Mouse (Mus musculus): Measurements from ENCODE around the gene Gm28038. TPM values are rescaled to one million over a fixed set of nuclear protein-coding genes. Genes with fewer than 3 reads are reported as not detected.

The Gm28038 gene
- polyA plus RNA-seq, 1 experiment, result not detected

DNA sequence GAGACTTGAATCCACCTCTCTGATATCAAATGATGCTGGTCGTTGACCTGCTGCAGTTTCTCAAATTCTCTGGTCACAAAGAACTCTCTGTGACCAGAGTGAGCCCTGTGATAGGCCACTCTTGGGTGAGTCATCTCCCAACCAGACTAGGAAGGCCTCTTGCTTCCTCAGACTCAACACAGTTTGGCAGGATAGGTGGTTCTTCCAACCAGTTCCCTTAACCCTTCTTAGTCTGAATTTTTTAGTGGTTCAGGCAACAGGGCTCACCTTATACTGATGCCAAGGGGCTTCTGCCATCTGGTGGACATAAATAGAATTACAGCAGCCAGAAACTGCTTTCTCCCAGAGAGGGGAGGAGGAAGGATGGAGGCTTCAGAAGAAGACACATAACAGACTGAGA lies 10.7 kb upstream of the Gm28038 start:
- DNase-seq (ENCODE audit: low read depth, low spot score), result no peak

GRCm38 (mm10) chr2:30281651-30282050 lies 808 bp downstream of the Gm28038 start:
- WGBS, result 67% methylated on average over 3 of the region's 3 CpGs
- no peak for DNase-seq (ENCODE audit: low read depth, low spot score)

More for the DNA sequence above, 10.7 kb upstream of the Gm28038 start:
- 0% methylated on average over 1 of the region's 1 CpGs for WGBS

DNA sequence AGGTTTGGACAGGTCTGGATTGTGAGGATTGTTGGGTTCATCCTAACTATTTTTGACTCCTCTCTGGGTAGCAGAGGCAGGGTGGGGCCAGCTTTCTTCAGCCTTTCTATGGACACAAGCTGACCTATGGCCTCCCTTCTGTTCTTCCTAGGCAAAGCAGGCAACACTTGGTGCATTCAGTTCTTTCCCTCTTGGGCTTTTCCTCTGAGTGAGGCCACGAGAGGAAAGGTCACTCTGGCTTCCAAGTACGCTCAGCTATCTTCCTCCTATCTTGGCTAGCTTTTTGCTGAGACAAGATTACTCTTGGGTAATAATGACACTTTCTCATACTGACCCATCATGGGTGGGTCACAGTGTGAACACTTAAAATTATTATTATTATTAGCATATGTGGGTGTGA lies 2.4 kb downstream of the Gm28038 start:
- 85% methylated on average over 2 of the region's 2 CpGs for WGBS
- DNase-seq (ENCODE audit: low read depth, low spot score), result no peak

DNA sequence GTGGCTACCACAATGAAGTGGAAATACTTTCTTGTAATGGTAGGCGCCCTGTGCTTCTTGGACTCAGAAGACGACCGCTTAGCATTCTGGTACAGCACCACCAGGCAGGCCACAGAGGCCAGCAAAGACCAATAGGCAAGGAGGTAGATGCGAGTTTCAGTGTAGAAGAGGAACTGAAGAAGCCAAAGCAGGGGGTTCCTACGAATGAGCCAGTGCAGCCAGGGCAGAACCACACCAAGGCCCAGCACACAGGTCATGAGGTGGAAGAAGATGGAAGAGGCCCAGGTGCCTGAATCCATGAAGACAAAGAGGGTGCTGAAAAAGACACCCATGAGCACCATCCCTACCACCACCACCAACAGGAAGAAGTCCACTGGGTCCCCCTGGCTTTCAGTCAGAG lies 4.2 kb downstream of the Gm28038 start:
- 90% methylated on average over 5 of the region's 5 CpGs for WGBS
- DNase-seq (ENCODE audit: low read depth, low spot score), result no peak

GRCm38 (mm10) chr2:30285416-30286181 lies 4.8 kb downstream of the Gm28038 start:
- DNase-seq (ENCODE audit: low read depth, low spot score), result no peak
- WGBS, result 9% methylated on average over 38 of the region's 38 CpGs

DNA sequence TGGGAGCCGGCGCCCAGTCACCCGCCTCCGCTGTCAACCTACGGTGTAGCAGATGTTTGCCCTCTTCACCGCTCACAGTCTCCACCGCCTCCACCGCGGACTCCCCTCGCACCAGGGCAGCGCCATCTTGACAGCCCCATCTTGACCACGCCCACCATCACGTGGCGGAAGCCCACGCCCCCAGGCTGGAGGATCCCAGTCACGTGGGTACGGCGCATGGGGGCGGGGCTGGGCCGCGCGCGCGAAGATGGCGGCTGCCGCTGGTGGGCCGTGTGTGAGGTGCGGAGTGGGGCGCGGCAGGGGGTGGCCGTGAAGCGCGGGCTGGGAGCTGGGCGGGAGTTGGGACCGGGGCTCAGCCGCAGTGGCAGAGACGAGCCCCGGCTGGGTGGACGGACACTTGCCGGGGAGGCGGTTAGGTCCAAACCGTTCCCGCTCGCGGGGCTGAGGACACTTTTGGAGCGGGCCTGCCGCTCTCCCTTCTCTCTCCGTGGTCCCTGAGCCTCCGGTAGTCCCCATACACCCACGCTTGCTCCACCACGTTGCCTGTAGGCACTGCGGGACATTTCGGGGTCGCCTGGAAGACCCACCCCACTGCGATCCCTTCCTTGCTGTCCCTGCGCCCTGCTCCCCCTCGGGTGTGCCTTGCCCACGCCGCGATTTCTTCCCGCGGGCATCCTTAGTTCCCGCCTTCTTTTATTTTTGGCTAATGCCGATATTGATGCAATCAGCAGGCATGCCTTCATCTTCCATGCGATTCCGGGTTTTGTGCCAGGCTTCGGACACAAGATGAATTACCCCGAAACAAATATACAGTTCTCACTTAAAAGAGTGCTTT lies 5.6 kb downstream of the Gm28038 start, which contains the start of the genes Dolk and Nup188:
Dolk (minus strand) TSS at position 143 of the 835 bp plus-strand sequence.
Nup188 (plus strand) TSS at position 206 of the 835 bp plus-strand sequence.
- peak; percentile 87 for DNase-seq (ENCODE audit: low read depth, low spot score)
- WGBS, result under 1% methylated on average over 68 of the region's 68 CpGs

- no peak for DNase-seq (ENCODE audit: low read depth, low spot score)
- 1% methylated on average over 10 of the region's 10 CpGs for WGBS
Observed at GRCm38 (mm10) chr2:30287027-30287373, 6.2 kb downstream of the Gm28038 start.

DNA sequence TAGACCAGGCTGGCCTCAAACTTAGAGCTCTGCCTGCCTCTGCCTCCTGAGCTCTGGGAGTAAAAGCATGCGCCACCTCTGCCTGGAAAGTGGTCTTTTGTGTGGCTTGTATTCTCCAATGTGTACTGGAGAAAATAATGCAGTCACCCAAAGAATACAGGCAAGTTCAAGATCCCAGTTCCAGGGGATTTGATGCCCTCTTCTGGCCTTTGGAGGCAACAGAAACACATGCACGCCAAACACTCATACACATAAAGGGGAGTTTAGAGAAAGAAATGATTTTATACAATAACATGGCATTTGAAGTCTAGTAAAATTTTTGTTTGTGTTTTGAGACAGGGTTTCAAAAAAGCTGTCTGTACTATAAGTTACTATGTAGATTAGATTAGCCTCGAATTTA lies 18.7 kb downstream of the Gm28038 start:
- no peak for DNase-seq (ENCODE audit: low read depth, low spot score)
- 67% methylated on average over 3 of the region's 3 CpGs for WGBS

DNA sequence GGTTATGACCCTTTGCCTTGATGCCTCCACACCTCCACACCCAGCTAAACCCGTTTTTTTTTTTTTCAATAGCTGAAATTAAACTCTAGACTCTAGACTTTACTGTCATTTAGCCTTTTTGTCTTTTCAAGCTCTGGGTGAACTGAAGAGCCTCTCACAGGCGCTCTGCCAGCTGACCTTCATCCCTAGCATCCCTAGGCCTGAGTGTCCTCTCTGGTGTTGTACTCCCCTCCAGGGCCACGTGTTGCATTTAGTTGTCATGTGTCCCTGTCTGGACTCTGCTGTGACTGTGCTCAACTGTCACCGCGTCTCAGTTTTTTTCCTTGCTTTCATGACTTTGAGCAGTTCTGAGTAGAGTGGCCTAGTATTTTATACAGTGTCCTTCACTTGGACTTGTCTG lies 19.1 kb downstream of the Gm28038 start:
- DNase-seq (ENCODE audit: low read depth, low spot score), result no peak
- 82% methylated on average over 5 of the region's 5 CpGs for WGBS

- 73% methylated on average over 7 of the region's 7 CpGs for WGBS
- no peak for DNase-seq (ENCODE audit: low read depth, low spot score)
Observed at GRCm38 (mm10) chr2:30306087-30306486, 25.2 kb downstream of the Gm28038 start.

GRCm38 (mm10) chr2:30309351-30309750 lies 28.5 kb downstream of the Gm28038 start:
- 67% methylated on average over 3 of the region's 3 CpGs for WGBS

DNA sequence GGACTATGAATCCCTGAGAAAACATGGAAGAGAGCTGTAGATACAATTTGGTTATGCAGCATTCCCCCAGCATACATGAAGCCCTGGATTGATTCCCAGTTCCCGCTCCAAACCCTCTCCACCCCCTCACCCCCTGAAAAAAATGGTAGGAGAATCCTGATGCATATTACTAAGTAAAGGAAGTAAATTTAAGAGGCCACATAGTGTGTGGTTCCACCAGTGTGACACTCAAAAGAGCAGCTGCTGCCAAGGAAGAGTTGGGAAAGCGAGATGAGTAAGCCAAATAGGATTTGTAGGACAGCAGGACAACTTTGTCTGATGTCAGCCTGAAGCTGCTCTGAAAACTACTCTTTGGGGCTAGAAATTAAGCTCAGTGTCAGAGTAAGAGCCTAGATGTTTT lies 30.6 kb downstream of the Gm28038 start:
- 91% methylated on average over 2 of the region's 2 CpGs for WGBS
- DNase-seq (ENCODE audit: low read depth, low spot score), result no peak

More at GRCm38 (mm10) chr2:30309351-30309750, 28.5 kb downstream of the Gm28038 start:
- no peak for DNase-seq (ENCODE audit: low read depth, low spot score)

- 94% methylated on average over 4 of the region's 4 CpGs for WGBS
- no peak for DNase-seq (ENCODE audit: low read depth, low spot score)
Observed at GRCm38 (mm10) chr2:30316136-30316535, 35.3 kb downstream of the Gm28038 start.

GRCm38 (mm10) chr2:30316955-30317354 lies 36.1 kb downstream of the Gm28038 start:
- no peak for DNase-seq (ENCODE audit: low read depth, low spot score)
- WGBS, result 90% methylated on average over 5 of the region's 5 CpGs

DNA sequence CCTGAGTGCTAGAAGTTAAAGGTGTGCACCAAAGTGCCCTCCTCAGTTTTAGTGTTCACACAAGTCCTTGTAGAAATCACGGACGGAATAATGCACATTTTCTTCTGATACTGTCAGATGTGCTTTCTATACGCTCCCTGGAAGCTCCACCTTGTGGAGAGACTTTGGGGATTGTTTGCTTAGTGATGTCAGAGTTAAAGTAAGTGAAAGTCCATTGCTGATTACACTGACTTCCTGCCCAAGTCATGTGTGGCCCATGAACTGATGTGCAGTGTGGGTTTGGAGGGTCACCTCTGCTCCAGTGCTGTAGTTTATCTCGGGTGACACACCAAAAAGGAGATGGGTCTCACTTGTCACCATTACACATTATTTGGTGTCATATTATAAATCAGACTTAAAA lies 38.4 kb downstream of the Gm28038 start:
- WGBS, result 41% methylated on average over 4 of the region's 4 CpGs
- DNase-seq (ENCODE audit: low read depth, low spot score), result peak; percentile 6

DNA sequence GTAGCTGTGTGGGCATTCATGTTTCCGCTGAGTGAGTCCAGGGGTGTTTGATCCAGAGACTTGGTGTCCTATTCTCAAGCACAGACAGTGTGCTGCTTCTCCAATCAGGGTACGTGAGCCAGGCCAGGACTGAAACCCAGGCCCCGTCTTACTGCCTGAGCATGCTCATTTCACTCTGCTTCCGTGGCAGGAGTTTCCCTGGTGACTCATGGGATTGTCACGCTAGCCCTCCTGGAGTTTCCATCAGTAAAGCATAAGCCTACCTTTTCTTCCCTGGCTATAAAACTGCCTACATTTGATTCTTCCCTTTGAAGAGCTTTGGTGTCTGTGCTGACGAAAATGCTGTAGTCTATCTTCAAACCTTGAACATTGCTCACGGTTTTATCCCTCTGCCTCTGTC lies 42.3 kb downstream of the Gm28038 start:
- WGBS, result 86% methylated on average over 7 of the region's 7 CpGs

GRCm38 (mm10) chr2:30325296-30325695 lies 44.5 kb downstream of the Gm28038 start:
- DNase-seq (ENCODE audit: low read depth, low spot score), result no peak
- 94% methylated on average over 5 of the region's 5 CpGs for WGBS

More for the DNA sequence above, 42.3 kb downstream of the Gm28038 start:
- no peak for DNase-seq (ENCODE audit: low read depth, low spot score)

DNA sequence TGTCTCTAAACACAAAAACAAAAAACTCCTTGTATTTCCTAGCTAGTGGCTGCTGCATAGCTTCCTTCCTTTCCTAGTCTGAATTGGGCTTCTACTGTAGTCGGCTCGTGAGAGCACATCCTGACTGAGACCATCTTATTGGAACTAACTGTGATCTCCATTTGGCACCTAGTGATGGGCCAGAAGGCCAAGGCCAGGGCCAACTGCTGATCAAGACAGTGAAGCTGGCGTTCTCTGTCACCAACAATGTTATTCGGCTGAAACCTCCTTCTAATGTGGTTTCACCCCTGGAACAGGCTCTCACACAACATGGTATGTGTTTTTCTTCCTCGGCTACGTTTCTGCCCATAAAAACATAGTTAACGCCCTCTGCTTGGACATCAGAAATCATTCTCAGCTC lies 46.4 kb downstream of the Gm28038 start:
- DNase-seq (ENCODE audit: low read depth, low spot score), result no peak
- 85% methylated on average over 7 of the region's 7 CpGs for WGBS

- 83% methylated on average over 3 of the region's 3 CpGs for WGBS
- DNase-seq (ENCODE audit: low read depth, low spot score), result no peak
Observed at GRCm38 (mm10) chr2:30328791-30329190, 47.9 kb downstream of the Gm28038 start.

DNA sequence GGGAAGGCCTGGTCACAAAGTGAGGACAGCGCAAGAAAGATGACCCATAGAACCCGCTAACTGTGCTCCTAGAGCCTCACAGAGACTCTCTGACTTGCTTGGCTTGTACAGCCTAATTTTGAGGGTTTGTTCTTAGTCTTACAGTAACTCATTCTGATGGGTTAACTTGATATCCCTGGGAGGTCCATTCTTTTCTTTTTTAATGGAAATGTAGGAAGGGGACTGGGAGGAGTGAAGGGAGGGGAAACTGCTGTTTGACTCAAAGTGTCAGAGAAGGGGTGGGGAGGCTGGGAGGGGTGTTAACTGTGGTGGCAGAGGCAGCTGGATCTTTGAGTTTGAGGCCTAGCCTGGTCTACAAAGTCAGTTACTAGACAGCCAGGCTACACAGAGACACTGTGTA lies 54.5 kb downstream of the Gm28038 start:
- no peak for DNase-seq (ENCODE audit: low read depth, low spot score)
- WGBS, result 97% methylated on average over 2 of the region's 2 CpGs
